Mouse (Mus musculus) cortical plate, adult 2 months (tissue): ENCODE results near the gene Fbxw4.

Source experiments
- CTCF ChIP-seq: fragments of 200-500 bp; IDR thresholded peaks from 2 replicates; pipeline ENCODE4 v1.5.1; 2011; ENCODE audit warnings: mild to moderate bottlenecking, control low read depth, low read length; ENCODE audit not compliant: insufficient read depth; ENCODE audit errors: extremely low read depth
- POLR2A ChIP-seq: fragments of 200-500 bp; IDR thresholded peaks from 2 replicates; pipeline ENCODE4 v1.6.1; 2011; ENCODE audit warnings: mild to moderate bottlenecking, low read length, control low read depth; ENCODE audit not compliant: insufficient read depth; ENCODE audit errors: extremely low read depth

DNA sequence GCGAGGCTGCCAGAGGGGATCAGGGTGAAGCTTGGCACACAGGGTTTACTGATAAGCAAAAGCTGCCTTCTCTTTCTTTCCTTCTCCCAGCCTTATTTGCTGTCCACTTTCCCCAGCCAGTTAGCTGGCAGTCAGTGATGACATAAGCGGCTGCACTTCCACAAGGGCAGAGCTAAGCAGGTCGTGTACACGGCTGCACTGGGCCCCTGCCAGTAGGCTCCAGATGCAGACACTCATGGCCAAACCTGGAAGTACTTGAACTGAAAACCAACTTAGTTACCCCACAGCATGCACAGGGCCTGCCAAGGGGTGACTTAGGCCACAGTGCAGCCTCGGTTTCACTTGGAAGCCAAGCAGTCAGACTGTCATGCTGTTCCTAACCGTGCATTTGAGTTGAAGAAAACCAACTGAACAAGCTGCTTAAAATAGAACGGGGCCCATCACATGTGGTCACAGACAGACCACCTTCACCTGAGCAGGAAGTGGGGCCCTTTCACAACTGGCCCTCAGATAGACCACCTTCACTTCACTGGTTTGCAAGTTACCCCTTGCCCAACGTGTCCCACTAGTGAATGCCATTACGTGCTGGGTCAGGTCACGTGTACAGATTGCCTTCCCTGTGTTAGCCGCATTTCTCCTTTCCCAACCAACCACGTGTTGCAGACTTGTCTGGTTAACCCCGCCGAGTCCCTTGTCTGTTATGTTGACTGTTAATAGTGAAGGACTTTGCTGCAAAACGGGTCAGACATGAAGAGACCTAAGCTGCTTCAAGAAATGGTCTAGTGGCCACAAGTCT is 129.7 kb downstream of the Fbxw4 start:
- no peak for TF ChIP-seq POLR2A
- no peak for TF ChIP-seq CTCF
